Mouse (Mus musculus) spleen, postnatal 36 days (tissue): ENCODE measurements around the gene Vmn1r20.
"Not testable (repeated sequence)": the region's sequence is repeated elsewhere in the genome, so short reads cannot be mapped to it uniquely, and the experiment has no call there.

Source experiments
- DNase-seq, 2 experiments: peaks; one replicate each; pipeline ENCODE4 v3.0.0; 2022; ENCODE audit warnings: low spot score in 2 of 2, mixed read lengths in 1 of 2

Vmn1r20 gene

GRCm38 (mm10) chr6:57428630-57429029 is at the start of gene Vmn1r20:
Gene Vmn1r20, plus strand, starts transcription at chr6:57428930.
- no peak for DNase-seq

GRCm38 (mm10) chr6:57395683-57396082 is 33.0 kb upstream of the Vmn1r20 start, which contains the start of gene Vmn1r18:
Gene Vmn1r18, minus strand, starts transcription at chr6:57395783.
- no peak for DNase-seq

GRCm38 (mm10) chr6:57403480-57403879 is 25.2 kb upstream of the Vmn1r20 start, which contains the start of gene Vmn1r19:
Gene Vmn1r19, plus strand, starts transcription at chr6:57403780.
- not testable (repeated sequence) for DNase-seq

DNA sequence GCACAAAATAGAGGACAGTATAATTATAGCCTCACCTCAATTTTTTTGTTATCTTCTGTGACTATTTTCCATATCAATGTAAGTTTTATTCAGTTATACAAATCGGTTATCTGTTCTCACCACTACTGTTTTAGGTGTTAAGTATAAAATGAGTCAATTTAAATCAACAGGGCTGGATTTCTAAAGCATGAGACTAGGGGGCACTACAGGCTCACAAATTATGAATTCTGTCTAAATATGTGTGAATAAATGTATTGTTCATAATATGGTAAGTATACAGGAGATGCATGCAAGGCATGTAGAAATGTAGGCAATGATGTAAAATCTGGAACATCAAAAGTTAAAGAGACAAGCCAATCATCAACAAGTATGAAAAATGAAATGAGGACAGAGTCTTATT is 2.5 kb downstream of the Vmn1r20 start:
- DNase-seq = no peak

GRCm38 (mm10) chr6:57468161-57468560 is 39.4 kb downstream of the Vmn1r20 start:
- DNase-seq = not testable (repeated sequence)
